Mouse (Mus musculus): Measurements from ENCODE around the gene Ext2. TPM values are rescaled to one million over a fixed set of nuclear protein-coding genes. Genes with fewer than 3 reads are reported as not detected.
A peak's percentile ranks its signal among the peaks of the same experiment; 100 is the strongest.

The Ext2 gene
- 10 to 100 TPM; 51.2 to 53.0 TPM for total RNA-seq (2021)

DNA sequence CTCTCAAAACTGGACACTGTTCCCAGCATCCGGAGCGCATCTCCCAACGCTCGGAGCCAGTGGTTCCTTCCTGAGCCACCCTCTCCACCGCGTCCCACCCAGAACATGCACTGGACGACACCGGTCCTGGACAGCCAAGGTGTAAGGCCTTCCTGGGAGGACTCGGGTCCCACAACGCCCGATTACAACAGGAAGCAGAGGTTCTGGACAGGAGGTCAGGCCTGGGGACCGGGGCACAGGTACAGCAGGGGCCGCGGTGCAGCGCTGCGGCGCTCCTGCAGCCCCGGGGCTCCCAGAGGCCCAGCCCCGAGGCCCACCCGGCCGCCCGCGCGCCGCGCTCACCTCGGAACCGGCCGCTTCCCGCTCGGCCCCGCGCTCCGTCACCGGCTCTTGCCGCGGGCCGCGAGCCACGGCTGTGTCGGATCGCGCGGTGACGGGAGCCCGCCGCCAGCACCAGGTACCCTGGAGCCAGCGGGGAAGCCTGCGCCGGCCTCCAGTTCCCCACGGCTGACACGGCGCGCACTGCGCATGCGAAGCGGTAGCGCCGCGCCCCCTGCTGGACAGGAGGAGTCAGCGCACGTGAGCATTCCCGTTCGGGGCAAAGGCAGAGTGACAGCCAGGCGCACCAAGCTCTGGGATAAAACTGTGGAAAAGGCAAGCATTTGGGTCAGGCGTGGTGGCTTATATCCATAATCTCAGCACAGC is at the start of gene Ext2:
Gene Ext2, minus strand, starts transcription at position 524 of the 705 bp plus-strand sequence.
- peak; percentile 89 to 93 for DNase-seq (ENCODE audit: low spot score in 2 of 2)
- intact Hi-C loops (cut with DNase I): no loop called here

DNA sequence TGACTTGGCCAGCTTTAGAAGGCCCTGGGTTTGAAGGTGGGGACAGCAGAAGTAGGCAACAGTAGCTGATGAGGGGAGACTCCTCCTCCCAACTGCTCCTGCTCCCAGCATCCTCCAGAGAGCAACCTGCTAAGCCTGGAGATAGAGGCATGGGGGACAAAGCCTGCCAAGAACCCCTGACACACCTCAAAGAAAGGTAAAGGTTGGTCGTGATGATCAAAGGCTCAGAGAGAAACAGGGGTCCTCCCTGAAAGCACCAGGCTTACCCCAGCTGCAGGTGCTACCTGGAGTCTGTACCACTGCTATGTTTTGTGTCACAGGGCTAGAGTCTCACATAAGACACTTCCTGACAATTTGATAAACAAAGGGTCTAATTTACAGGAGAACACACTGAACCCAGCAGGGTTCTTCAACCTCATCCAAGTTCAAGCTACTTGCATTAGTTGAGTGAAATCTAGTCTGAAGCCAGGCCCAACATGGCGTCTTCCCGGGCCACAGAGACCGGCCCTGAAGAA is 49.1 kb upstream of the Ext2 start:
- DNase-seq (ENCODE audit: low spot score in 2 of 2): no peak
- intact Hi-C loops (cut with DNase I): loop anchor here (1.0 to 2.0 kb wide), 2 partner anchors 85 to 131 kb away; partner anchors contain the start of gene Gm13889

DNA sequence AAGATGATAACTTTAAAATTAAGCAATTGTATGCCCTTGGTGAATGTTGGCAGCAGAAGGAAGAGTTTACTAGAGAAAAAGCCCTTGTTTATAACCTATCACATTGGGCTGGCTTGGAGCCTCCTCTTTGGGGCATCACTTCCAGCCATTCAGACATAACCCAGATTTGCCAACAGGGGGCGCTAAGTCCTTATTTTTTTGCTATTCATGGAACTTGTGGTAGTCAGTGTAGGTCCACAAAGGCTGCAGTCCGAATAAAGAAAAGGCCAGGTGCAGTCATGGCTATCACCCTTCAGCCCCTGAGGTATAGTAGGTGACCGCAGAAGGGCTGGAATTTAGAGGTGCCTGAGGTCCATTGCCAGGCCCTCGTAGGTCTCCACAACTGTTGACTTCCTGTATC is 48.5 kb upstream of the Ext2 start:
- peak; percentile 75 to 83 for DNase-seq (ENCODE audit: low spot score in 2 of 2)
- intact Hi-C loops (cut with DNase I): loop anchor here (1.0 to 2.0 kb wide), 2 partner anchors 86 to 131 kb away; partner anchors contain the start of gene Gm13889

DNA sequence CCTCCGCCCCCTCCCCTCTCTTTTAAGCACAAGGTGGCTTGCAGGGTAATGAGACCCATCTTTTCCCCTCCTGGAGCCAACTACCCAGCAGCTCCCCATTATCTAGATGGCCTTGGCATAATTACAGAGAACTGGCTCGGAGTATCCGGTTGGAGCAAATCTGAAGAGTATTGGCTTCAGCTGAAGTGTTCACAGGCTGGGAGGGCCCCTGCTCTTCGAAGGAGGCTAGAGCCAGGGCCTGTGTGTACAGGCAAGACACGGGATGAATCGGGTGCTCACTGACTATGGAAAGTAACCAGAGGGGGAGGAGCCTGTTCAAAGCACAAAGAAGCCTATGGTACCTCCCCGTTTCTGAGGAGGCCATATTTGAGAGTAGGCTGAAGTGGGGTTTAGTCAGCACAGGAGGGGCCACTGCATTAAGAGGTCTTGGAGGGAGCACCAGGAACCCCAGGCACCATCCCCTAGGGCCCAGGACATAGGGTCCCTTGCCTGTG is 46.8 kb upstream of the Ext2 start, which contains the start of gene Accsl:
Gene Accsl, minus strand, starts transcription at position 51 of the 494 bp plus-strand sequence.
- intact Hi-C loops (cut with DNase I): no loop called here
- DNase-seq (ENCODE audit: low spot score in 2 of 2): no peak

DNA sequence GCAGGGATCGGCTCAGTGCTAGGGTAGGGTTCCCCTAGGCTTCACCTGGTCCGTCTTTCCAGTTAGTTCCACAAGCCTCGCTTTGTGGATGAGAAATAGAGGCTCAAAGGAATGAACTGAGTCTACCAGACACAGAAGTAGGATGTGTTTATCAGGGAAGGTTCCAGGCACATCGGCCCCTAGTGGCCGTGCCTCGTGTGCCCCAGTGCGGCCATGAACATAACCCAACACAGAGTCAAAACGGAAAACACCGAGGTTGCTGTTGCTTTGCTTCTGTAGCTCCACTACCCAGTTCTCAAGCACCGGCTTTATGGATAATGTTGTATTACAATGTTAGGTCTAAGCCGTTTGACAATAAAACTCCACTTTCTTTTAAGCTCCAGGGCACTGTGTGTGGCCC is 46.2 kb upstream of the Ext2 start:
- intact Hi-C loops (cut with DNase I): no loop called here
- no peak for DNase-seq (ENCODE audit: low spot score in 2 of 2)

DNA sequence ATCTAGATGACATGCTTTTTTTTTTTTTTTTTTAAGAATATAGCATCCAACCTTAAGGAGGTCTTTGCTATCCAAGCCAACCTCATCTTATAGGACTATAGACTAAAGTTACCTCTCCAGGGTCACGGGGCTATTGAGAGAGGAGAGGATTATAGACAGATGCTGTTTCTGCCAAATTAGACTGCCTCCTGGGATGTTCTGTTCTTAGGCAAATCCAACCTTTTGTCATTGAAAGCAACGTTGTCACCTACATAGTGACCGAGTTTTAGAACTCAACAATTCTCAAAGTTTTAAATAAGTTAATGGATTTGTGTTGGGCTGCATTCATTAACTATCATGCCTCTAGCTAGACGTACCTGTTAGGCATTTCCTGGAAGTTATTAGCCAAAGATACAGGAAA is 40.9 kb upstream of the Ext2 start:
- DNase-seq (ENCODE audit: low spot score in 2 of 2): no peak
- intact Hi-C loops (cut with DNase I): no loop called here

DNA sequence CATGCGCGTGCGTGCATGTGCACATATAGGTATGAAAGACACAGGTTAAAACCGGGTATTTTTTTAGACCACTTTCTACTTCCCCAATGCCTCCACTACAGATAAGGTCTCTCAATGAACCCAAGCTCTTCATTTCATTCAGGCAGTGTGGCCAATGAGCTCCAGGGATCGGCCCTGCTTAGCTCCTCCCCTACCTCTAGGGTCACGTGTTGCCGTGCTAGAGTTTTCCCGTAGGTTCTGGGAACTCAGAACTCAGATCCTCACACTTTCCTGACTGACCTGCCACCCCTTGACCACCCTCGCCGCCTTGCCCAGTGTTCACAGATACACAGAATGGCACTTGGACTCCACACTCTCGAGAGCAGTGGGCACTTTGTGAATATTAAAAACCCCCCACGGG is 36.5 kb upstream of the Ext2 start:
- no peak for DNase-seq (ENCODE audit: low spot score in 2 of 2)
- intact Hi-C loops (cut with DNase I): no loop called here

DNA sequence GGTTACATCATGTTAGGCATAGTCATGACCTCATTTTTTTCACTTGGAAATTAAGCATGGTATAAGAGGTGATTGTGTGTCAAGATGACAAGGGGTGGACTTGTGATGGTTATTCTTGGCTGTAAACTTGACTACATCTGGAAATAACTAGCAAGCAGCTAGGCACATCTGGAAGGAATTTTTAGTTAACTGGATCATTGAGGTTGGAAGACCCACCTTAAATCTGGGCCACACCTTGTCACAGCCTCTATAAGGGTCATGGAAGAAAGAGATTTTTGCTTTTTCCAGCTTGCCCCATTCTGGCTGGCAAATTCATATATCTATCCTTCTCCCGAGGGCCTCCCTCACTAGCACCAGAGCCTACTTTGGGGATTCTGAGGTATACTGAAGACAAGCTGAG is 28.9 kb upstream of the Ext2 start:
- no peak for DNase-seq (ENCODE audit: low spot score in 2 of 2)
- intact Hi-C loops (cut with DNase I): no loop called here

DNA sequence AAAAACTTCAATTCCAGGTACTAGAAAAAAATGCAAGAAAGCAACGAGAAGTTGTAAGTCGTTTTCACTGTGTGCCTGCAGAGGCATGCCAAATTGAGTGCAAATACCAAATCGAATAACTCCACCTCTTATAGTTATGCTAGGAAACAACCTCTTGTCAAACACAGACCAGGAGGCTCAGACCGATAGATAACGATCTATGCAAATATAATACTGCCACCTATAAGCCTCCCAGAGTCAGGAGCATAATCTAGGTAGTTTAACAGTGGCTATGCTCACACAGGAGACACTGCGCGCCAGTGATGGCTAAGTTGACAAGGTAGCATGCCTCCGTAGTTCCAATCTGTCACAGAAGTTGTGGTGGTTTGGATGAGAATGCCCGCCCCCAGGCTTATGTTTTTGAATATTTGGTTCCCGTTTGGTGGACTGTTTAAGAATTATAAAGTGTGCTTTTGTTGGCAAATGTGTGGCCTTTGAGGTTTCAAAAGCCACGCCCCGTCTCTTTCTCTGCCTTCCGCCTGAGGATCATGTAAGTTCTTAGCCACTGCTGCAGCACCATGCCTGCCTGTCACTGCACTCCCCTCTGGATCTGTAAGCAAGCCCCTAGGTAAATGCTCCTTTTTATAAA is 28.1 kb upstream of the Ext2 start:
- intact Hi-C loops (cut with DNase I): no loop called here
- DNase-seq (ENCODE audit: low spot score in 2 of 2): no peak

DNA sequence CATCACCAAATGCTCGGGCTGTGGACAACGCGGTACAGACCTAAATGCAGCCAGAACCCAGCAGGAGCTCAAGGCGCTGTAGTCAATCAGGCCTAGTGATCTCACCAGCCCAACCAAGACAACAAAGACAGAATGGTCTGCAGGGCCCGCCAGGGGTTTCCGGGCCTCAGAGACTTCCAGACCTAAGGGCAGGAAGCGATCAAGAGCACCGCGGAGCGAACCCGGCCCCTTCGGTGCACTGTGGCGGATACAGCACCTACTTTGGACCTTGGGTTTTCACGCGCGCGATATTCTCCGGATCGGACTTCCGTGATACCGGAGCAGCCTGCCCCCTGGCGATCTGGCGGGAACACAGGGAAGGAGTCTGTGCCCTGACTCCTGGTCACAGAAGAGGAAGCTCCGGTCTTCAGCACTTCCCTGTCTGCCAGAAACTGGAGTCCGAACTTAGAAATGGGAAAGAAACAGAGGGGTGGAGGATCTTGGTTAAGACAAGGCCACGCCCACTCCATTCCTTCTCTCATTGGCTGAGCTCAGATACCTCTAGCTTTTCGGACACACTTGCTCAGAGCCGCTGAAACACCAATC is 27.2 kb upstream of the Ext2 start, which contains the start of gene Accs:
Gene Accs, minus strand, starts transcription at position 439 of the 585 bp plus-strand sequence.
- peak; percentile 49 to 55 for DNase-seq (ENCODE audit: low spot score in 2 of 2)
- intact Hi-C loops (cut with DNase I): no loop called here

DNA sequence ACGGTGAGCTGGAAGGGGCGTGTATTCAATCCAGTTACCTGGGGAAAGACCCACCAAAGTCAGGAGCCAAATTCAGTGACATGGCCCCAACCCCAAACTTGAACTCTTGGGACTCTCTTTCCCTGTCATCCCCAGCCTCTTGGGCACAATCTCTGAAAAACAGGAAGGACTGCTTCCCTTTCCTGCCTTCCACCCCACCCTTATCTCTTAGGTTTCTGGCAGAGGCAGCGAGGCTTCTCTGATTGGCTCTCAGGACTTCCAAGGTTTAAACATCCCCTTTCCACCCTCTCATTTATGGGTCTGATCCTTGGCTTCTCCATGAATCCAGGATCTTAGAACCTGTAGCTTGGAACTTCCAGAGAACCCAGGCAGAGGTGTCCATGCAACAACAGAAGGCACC is 19.0 kb upstream of the Ext2 start:
- no peak for DNase-seq (ENCODE audit: low spot score in 2 of 2)
- intact Hi-C loops (cut with DNase I): no loop called here

DNA sequence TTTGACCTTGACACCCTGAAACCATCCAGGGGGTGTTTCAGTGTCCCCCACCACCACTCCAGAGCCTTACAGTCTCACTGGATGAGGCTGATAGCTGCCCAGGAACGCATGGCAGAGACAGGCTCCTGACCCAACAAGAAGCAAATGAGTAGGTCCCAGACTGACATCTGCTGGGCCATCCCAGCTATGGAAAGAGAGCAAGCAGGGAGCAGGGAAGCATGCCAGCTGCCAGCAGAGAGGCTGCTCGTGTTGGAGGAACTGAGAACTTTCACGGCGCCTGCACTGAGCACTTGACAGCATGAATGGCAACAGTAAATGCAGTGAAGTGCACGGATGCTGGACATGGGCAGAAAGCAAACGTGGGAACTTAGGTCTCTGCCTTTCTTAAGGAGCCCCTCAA is 17.7 kb upstream of the Ext2 start:
- intact Hi-C loops (cut with DNase I): no loop called here
- DNase-seq (ENCODE audit: low spot score in 2 of 2): no peak

DNA sequence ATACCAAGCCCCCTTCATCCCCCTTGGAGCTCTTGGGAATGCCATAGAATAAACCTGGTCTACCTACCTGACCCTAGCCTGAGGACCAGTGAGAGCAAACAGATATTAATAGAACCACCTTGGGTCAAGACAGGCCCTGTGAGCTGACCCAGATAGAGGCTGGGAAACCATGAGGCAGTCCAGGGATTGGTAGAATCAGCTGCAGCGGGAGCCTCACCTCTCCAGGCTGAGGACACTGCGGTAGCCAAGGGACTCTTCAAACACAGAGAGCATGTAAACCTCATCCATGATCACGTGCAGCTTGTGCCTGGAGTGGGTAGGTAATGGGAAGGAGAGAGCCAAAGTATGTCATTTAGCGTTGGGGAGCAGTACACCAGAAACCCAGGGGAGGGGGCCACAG is 16.6 kb upstream of the Ext2 start:
- DNase-seq (ENCODE audit: low spot score in 2 of 2): no peak
- intact Hi-C loops (cut with DNase I): no loop called here

DNA sequence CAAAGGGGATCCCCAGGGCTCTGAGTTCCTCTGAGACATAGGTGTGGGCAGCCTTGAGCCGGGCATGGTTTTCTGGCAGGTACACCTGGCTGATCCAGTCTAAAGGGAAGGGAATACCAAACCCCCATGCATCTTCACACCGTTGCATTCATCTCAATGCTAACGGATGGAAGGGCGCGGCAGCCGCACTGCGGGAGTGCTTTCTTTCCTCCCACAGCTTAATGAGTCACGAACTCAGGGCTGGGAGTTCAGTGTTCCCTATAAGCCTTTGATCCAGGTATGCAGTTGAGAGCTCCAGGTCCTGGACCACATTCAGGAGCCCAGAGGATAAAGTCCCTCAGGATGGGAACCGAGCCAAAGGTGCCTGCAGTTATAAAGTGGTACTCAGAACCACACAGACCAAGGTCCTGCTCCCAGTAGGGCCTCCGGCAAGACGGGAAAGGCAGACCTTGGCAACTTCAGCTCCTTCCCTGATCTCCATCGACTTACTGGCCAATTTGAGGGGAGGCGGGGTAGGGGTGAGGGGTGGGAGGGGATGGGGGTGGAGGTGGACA is 13.9 kb upstream of the Ext2 start:
- intact Hi-C loops (cut with DNase I): no loop called here
- no peak for DNase-seq (ENCODE audit: low spot score in 2 of 2)

DNA sequence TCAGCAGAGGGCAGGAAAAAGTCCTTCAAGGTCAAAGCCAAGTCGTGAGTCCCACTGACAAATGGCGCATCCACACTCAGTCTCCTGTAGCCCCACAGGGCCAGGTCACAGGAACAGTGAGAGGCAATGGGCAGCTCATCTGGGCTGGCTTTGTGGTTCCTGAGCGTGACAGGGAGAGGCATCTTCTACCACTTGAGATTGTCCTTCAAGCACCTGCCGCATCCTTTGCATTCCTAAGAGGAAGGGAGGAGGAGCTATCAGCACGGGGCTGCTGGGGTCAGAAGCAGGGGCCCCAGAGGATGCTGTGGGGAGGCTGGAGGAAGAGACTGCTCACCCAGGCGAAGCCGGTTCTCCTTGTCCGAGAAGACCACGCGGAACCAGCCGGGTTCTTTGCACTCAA is 13.2 kb upstream of the Ext2 start:
- intact Hi-C loops (cut with DNase I): no loop called here
- no peak for DNase-seq (ENCODE audit: low spot score in 2 of 2)

DNA sequence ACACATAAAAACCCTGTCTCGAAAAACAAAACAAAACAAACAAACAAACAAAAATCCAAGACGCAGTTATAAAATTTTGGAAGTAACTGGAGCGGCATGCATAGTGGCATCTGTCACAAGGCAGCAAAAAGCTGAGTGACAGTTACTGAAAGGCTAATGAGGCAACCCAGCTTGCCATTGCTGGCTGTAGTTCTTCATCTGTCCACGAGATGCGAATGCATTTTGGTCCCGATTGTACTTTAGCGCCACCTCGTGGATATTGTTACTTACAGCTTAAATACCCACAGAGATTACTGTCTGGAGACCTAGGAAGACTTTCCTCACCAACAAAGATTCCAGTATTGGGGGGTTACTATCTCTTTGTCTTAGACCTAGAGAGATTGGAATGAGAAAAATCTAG is 1.2 kb upstream of the Ext2 start:
- intact Hi-C loops (cut with DNase I): no loop called here
- DNase-seq (ENCODE audit: low spot score in 2 of 2): peak; percentile 76 to 83

DNA sequence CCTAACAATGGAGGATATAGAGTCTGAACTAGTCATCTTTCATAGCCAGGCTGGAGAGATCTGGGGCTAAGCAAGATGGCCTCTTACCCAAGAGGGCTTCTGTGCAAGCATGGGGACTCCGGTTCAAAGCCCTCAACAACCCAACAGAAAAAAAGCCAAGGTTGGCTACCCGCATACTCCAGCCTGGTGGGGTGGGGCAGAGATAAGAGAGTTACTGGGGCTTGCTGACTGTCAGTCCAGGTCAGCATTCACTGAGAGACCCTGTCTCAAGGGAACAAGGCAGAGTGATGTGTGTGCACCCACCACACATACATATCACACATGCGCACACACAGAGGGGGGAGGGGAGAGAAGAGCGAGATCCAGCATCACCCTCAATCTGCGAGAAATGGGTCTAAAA is 4.6 kb downstream of the Ext2 start:
- intact Hi-C loops (cut with DNase I): no loop called here
- DNase-seq (ENCODE audit: low spot score in 2 of 2): no peak

DNA sequence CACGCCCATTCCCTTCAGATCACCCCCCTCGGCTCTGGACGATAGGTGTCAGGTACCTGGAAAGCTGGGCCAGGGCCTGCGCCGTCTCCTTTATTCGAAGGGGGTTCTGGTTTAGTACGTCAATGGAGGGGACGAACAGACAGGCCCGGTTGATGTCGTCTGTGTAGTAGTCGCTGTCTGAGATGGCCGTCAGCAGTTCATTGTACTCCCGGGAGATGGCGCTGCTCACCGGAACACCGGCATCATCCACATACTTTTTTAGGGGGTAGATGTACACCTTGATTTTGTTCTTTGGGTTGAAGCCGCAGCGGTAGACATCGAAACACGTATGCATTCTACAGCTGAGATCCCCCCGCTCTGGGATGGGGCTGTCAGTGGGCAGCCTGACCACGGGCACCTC is 9.0 kb downstream of the Ext2 start:
- intact Hi-C loops (cut with DNase I): no loop called here
- DNase-seq (ENCODE audit: low spot score in 2 of 2): no peak

DNA sequence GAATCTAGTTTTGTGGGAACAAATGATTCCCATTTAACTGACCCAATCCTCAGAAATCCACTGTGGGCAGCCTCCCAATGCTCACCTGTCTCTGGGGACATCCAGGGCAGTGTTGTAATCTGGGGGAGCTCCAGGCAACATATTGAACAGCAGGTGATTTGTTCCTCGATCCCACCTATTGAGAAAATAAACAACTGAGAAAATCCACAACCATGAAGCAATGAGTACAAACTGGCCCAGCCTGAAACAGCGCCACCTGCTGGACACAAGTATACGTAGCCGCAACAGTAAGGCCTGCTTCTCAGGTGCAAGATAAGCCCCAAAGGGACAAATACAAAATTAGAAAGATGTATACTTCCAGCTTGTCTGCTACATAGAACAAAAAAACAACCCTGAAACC is 10.6 kb downstream of the Ext2 start:
- DNase-seq (ENCODE audit: low spot score in 2 of 2): peak in 1 of 2 experiments; percentile 43
- intact Hi-C loops (cut with DNase I): no loop called here

DNA sequence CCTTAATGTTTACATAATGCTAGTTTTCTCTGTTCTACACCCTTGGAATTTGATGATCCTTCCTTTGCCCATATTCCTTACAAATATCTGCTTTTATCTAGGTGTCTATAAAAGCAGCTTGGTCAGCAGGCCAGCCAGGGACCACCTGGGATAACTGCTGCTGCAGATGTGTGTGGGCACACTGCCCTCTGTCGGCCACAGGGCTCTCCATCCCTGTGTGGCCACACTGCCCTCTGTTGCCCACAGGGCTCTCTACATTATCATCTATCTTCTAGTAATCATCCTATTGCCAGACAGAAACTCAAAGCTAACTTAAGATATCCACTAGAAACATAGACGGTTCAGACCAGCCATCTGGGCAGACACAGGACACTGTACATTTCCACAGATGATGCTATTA is 12.4 kb downstream of the Ext2 start:
- intact Hi-C loops (cut with DNase I): no loop called here
- no peak for DNase-seq (ENCODE audit: low spot score in 2 of 2)

Measured in left cerebral cortex, postnatal 25 days (tissue).